Mouse (Mus musculus) kidney, embryonic 16.5 days (tissue): ENCODE measurements at regions not wholly inside any gene's neighbourhood (a gene's known extent, or its start where the extent isn't known, plus 50 kb on each side); places are given as distances from the start of the nearest gene placed in this dataset.

Source experiments
- ATAC-seq: fragments of 200-750 bp; cut with Nextera tagmentation; 2 replicates; pipeline ENCODE4 v1.8.0; 2017; ENCODE audit warnings: moderate TSS enrichment; ENCODE audit not compliant: low FRiP score, low TSS enrichment
- H3K27ac ChIP-seq: fragments of 300-500 bp; sonication (generic); 2 replicates; pipeline ENCODE4 v1.5.1; 2014; ENCODE audit warnings: low read length
- H3K27me3 ChIP-seq: fragments of 300-500 bp; sonication (generic); 2 replicates; pipeline ENCODE4 v1.6.1; 2014; ENCODE audit warnings: low read length, control low read depth, mixed read lengths; ENCODE audit not compliant: insufficient read depth
- H3K36me3 ChIP-seq: fragments of 300-500 bp; sonication (generic); 2 replicates; pipeline ENCODE4 v1.6.1; 2014; ENCODE audit warnings: low read length, control low read depth, mixed read lengths; ENCODE audit not compliant: insufficient read depth
- H3K4me1 ChIP-seq: fragments of 300-500 bp; sonication (generic); 2 replicates; pipeline ENCODE4 v1.6.1; 2014; ENCODE audit warnings: low read length, control low read depth, mixed read lengths; ENCODE audit not compliant: insufficient read depth
- H3K4me2 ChIP-seq: fragments of 300-500 bp; sonication (generic); replicated peaks from 2 replicates; pipeline ENCODE4 v1.6.1; 2014; ENCODE audit warnings: low read depth, low read length
- H3K4me3 ChIP-seq: fragments of 300-500 bp; sonication (generic); 2 replicates; pipeline ENCODE4 v1.5.1; 2014; ENCODE audit warnings: mild to moderate bottlenecking, low read length
- H3K9ac ChIP-seq: fragments of 300-500 bp; sonication (generic); replicated peaks from 2 replicates; pipeline ENCODE4 v1.6.1; 2014; ENCODE audit warnings: low read length
- H3K9me3 ChIP-seq: fragments of 300-500 bp; sonication (generic); 2 replicates; pipeline ENCODE4 v1.6.1; 2016; ENCODE audit warnings: low read length, control low read depth
- WGBS: fragments of 180-500 bp; shearing (Covaris S2); extraction: QIAGEN DNeasy Blood & Tissue Kit; methylation state at CpG from one replicate; pipeline ENCODE4 v1.1.7; 2014; 5-methylcytosine and 5-hydroxymethylcytosine counted together

DNA sequence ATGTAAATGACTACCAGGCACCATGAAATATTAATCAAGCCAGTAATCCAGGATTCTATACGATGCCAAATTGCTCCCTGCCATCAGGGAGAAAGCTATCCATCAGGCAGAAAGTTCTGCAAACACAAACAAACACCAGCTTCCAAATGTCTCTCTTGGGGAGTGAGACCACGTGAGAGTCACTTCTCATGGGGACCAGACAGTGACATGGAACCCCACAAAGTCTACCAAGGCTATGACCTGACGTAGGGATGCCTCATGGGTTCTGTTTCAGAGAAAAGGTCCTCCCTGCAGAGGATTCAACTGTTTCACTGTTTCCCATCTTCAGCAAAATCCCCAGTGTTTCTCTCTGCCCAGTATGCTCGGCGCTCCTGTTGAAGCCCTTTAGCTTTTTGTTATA is 71.6 kb upstream of the Eepd1 start:
- H3K27me3 ChIP-seq, result no peaks in the 10 kb centered on the region
- 45% methylated on average over 5 of the region's 5 CpGs for WGBS
- H3K27ac ChIP-seq, result no peak overlapping the region
- H3K4me1 ChIP-seq, result peaks cover 4% of the 10 kb centered on the region
- no peak overlapping the region for H3K4me2 ChIP-seq
- no peak for ATAC-seq
- H3K36me3 ChIP-seq, result no peaks in the 10 kb centered on the region
- no peak overlapping the region for H3K9ac ChIP-seq
- no peak overlapping the region for H3K4me3 ChIP-seq
- H3K9me3 ChIP-seq, result no peaks in the 10 kb centered on the region

DNA sequence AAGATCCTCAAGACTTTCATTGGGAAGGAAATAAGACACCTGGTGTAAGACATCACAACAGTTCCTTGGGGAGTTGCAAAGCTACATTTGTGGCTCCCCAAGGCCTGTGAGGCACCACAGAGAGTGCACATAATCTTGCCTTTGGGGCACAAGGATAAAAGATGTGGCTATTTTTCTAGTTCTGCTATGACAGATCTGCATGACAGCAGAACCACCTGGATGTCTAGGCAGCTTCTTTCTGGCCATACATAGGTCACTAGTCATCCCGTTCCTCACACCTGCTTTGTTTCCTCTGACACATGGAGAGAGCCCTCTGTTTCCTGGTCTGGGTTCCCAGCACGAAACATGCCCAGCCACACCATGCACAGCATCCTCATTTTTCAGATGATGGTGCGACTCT is 67.5 kb upstream of the Eepd1 start:
- Histone ChIP-seq H3K27ac (no peak overlapping the region), H3K4me3 (no peak overlapping the region), H3K9ac (no peak overlapping the region), H3K4me1 (peaks cover 4% of the 10 kb centered on the region; the same call in 1 of the 2 replicates), H3K27me3 (no peaks in the 10 kb centered on the region), H3K9me3 (no peaks in the 10 kb centered on the region), H3K36me3 (no peaks in the 10 kb centered on the region), H3K4me2 (no peak overlapping the region)
- no peak for ATAC-seq
- 74% methylated on average over 3 of the region's 3 CpGs for WGBS

DNA sequence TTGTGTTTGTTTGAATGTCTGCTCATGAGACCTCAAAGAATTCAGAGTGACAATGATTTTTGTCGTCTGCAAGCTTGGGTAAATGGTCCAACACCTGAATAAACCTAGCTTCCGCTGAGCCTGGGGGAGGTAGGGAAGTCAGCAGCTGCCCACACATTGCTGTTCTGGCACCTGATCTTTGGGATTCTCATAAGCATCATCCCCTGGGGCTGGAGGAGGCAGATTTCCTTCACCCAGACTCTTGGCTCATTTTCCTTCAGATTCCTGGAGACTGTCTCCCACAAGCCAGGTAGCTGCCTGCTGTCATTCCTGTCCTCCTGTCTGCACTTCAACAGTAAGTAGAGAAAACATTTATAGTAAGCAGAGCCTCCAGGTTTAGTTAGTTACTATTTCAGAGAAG is 67.0 kb upstream of the Eepd1 start:
- no peak overlapping the region for H3K9ac ChIP-seq
- no peaks in the 10 kb centered on the region for H3K36me3 ChIP-seq
- H3K9me3 ChIP-seq, result no peaks in the 10 kb centered on the region
- peaks cover 4% of the 10 kb centered on the region; the same call in 1 of the 2 replicates for H3K4me1 ChIP-seq
- H3K4me3 ChIP-seq, result no peak overlapping the region
- H3K27me3 ChIP-seq, result no peaks in the 10 kb centered on the region
- no peak overlapping the region for H3K4me2 ChIP-seq
- ATAC-seq, result no peak
- H3K27ac ChIP-seq, result no peak overlapping the region
- WGBS, result 41% methylated on average over 2 of the region's 2 CpGs

DNA sequence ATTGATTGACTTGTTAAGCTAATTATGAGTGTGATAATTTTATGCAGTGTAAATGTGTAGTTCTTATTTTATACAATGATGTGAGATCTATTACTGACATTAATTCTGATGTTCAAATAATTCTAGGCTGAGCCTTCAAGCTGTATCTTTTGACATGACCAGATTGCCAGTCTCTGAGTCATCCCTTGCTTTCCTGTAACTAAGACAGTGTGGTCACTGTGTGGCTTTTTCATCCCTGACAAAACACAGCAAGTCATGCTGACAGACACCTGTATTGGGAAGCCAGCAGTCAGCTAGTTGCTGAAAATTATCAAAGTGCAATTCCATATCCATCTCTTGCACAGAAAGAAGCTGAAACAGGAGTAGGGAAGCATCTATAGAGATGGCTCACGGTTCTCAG is 54.4 kb upstream of the Eepd1 start:
- no peaks in the 10 kb centered on the region for H3K36me3 ChIP-seq
- no peak for ATAC-seq
- no peaks in the 10 kb centered on the region for H3K27me3 ChIP-seq
- no peak overlapping the region for H3K9ac ChIP-seq
- 96% methylated on average over 1 of the region's 1 CpGs for WGBS
- H3K27ac ChIP-seq, result no peak overlapping the region
- no peaks in the 10 kb centered on the region for H3K9me3 ChIP-seq
- no peak overlapping the region for H3K4me3 ChIP-seq
- H3K4me2 ChIP-seq, result no peak overlapping the region
- H3K4me1 ChIP-seq, result no peaks in the 10 kb centered on the region

DNA sequence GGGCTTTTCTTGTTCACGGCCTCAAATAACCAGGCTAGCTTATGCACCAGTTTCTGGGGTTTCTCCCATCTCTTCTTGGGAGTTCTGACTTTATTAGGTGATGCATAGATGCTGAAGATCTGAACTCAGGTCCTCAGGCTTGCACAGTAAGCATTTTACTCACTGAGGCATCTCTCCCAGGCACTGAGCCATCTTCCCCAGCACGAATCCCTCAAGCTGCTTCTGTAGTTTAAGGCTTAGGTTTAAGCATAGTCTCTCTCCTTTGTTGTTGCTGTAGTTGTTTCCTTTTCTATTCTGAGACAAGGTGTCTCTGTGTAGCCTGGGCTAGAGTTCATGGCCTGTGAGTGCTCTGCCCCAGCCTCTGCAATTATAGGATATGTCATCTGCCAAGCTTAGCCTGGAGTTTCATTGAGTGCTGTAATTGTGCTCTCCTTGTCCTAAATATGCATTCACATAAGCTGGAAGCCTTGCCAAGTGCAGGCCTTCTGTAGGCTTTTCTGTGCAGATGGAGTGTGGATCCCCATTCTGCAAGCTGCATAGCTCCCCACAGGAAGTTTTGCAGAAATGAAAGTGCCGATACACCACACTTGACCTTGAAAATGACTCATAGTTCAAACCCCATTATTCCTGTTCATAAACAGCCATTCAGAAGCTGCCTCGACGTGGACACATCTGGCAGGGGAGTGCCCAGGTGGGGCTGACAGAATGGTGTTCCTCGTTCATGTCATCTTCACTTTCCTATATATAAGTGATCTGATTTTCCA is 51.7 kb upstream of the Eepd1 start:
- H3K4me1 ChIP-seq, result no peaks in the 10 kb centered on the region
- H3K27ac ChIP-seq, result no peak overlapping the region
- H3K4me2 ChIP-seq, result no peak overlapping the region
- H3K27me3 ChIP-seq, result no peaks in the 10 kb centered on the region
- H3K36me3 ChIP-seq, result no peaks in the 10 kb centered on the region
- no peaks in the 10 kb centered on the region for H3K9me3 ChIP-seq
- WGBS, result 82% methylated on average over 6 of the region's 6 CpGs
- H3K4me3 ChIP-seq, result no peak overlapping the region
- no peak for ATAC-seq
- no peak overlapping the region for H3K9ac ChIP-seq
